13 mouse cellular contexts compared by ENCODE assay signal in genomic region chr8:120432438-120432837, GRCm38 (mm10).
"Had no signal": no experiment of that assay in that cellular context is flagged by ENCODE, and none has a peak within 500 bp of the region (broad histone marks: within the 10 kb centered on the region; RNA-seq: fewer than 3 reads in every experiment).

No protein-coding gene starts in this region.

- H3K4me2 ChIP-seq: limb, embryonic 13.5 days; midbrain, embryonic 15.5 days; stomach, embryonic 15.5 days had no signal

- H3K27me3 ChIP-seq: midbrain, embryonic 15.5 days; stomach, embryonic 15.5 days had no signal

- H3K9me3 ChIP-seq: midbrain, embryonic 15.5 days; stomach, embryonic 15.5 days had no signal

- ATAC-seq: midbrain, embryonic 15.5 days had no signal

- H3K9ac ChIP-seq: limb, embryonic 13.5 days; liver, embryonic 14.5 days; midbrain, embryonic 15.5 days; stomach, embryonic 15.5 days had no signal

- DNase-seq: kidney, postnatal 10 days; kidney, postnatal 4 days; left cerebral cortex, postnatal 4 days; lung, adult 18-20 months; retina, postnatal 1 day; spleen, adult 18-20 months; thymus, adult 2 months; thymus, postnatal 25 days had no signal

- H3K27ac ChIP-seq: limb, embryonic 13.5 days; liver, embryonic 14.5 days; midbrain, embryonic 15.5 days; stomach, embryonic 15.5 days had no signal

- H3K4me3 ChIP-seq: layer of hippocampus, adult 2 months; limb, embryonic 13.5 days; midbrain, embryonic 15.5 days; stomach, embryonic 15.5 days had no signal

- H3K36me3 ChIP-seq: midbrain, embryonic 15.5 days; stomach, embryonic 15.5 days had no signal
